Mouse (Mus musculus) erythroid progenitor cell, adult 5-6 weeks (primary cell): Measurements from ENCODE around the gene Tpm3. TPM values are rescaled to one million over a fixed set of nuclear protein-coding genes. Genes with fewer than 3 reads are reported as not detected.

ENCODE experiments used
- ATAC-seq: replicated peaks from 2 replicates; pipeline ENCODE4 v1.8.0; 2016; ENCODE audit warnings: moderate number of reproducible peaks, mild to moderate bottlenecking, moderate TSS enrichment, inconsistent platforms; ENCODE audit not compliant: poor library complexity, low FRiP score, severe bottlenecking
- total RNA-seq, 2 experiments: library from RNA; stranded (forward) in 1 of 2; stranded (reverse) in 1 of 2; fragments of 150-400 nt in 1 of 2; fragments of 186-747, 209-891 nt in 1 of 2; gene quantifications; 2 replicates each; pipeline versions ENCODE4 v1.2.3 to v1.2.4; 2015 to 2017; ENCODE audit warnings: low replicate concordance in 2 of 2

The Tpm3 gene
- total RNA-seq, 2 experiments from 2014 or later = 153 to 196 TPM

- no peak for ATAC-seq
Observed at GRCm38 (mm10) chr3:90133331-90133730, 60.9 kb downstream of the Tpm3 start.

GRCm38 (mm10) chr3:90134483-90134882 is 62.0 kb downstream of the Tpm3 start:
- no peak for ATAC-seq

GRCm38 (mm10) chr3:90134993-90135392 is 62.5 kb downstream of the Tpm3 start:
- no peak for ATAC-seq

GRCm38 (mm10) chr3:90136660-90137059 is 64.2 kb downstream of the Tpm3 start:
- no peak for ATAC-seq

GRCm38 (mm10) chr3:90137606-90138005 is 65.2 kb downstream of the Tpm3 start:
- ATAC-seq = no peak

GRCm38 (mm10) chr3:90139962-90140361 is 67.5 kb downstream of the Tpm3 start:
- no peak for ATAC-seq

- ATAC-seq = no peak
Observed at GRCm38 (mm10) chr3:90145461-90145860, 73.0 kb downstream of the Tpm3 start.

- no peak for ATAC-seq
Observed at GRCm38 (mm10) chr3:90146651-90147050, 74.2 kb downstream of the Tpm3 start.

Other genes starting within 250 kb of the Tpm3 start
- not detected in 2 replicates for gene She, start 241.3 kb upstream of the Tpm3 start, total RNA-seq (2015; ENCODE audit: low replicate concordance)
- gene She, start 241.3 kb upstream of the Tpm3 start, total RNA-seq (2017; ENCODE audit: low replicate concordance) = 0.13 TPM in 1 of 2 replicates, not detected in the other
- 5.8 and 10.5 TPM in 2 replicates for gene Il6ra, start 159.5 kb upstream of the Tpm3 start, total RNA-seq (2015; ENCODE audit: low replicate concordance)
- gene Il6ra, start 159.5 kb upstream of the Tpm3 start, total RNA-seq (2017; ENCODE audit: low replicate concordance) = 0.90 and 2.3 TPM in 2 replicates
- 1.8 TPM in 1 of 2 replicates, not detected in the other for gene Atp8b2, start 109.1 kb upstream of the Tpm3 start, total RNA-seq (2015; ENCODE audit: low replicate concordance)
- 1.2 and 2.1 TPM in 2 replicates for gene Atp8b2, start 109.1 kb upstream of the Tpm3 start, total RNA-seq (2017; ENCODE audit: low replicate concordance)
- gene Hax1, start 73.9 kb upstream of the Tpm3 start, total RNA-seq (2015; ENCODE audit: low replicate concordance) = 55.5 and 71.3 TPM in 2 replicates
- gene Hax1, start 73.9 kb upstream of the Tpm3 start, total RNA-seq (2017; ENCODE audit: low replicate concordance) = 41.2 and 68.0 TPM in 2 replicates
- 26.3 and 51.6 TPM in 2 replicates for gene 4933434E20Rik, start 21.0 kb upstream of the Tpm3 start, total RNA-seq (2015; ENCODE audit: low replicate concordance)
- gene 4933434E20Rik, start 21.0 kb upstream of the Tpm3 start, total RNA-seq (2017; ENCODE audit: low replicate concordance) = 28.5 and 29.4 TPM in 2 replicates
- gene Ubap2l, start 20.0 kb upstream of the Tpm3 start, total RNA-seq (2015; ENCODE audit: low replicate concordance) = 157 and 197 TPM in 2 replicates
- 107 and 126 TPM in 2 replicates for gene Ubap2l, start 20.0 kb upstream of the Tpm3 start, total RNA-seq (2017; ENCODE audit: low replicate concordance)
- not detected in 2 replicates for gene Nup210l, start 31.5 kb downstream of the Tpm3 start, total RNA-seq (2015; ENCODE audit: low replicate concordance)
- not detected in 2 replicates for gene Nup210l, start 31.5 kb downstream of the Tpm3 start, total RNA-seq (2017; ENCODE audit: low replicate concordance)
- 1,008 and 1,082 TPM in 2 replicates for gene Rps27, start 141.0 kb downstream of the Tpm3 start, total RNA-seq (2015; ENCODE audit: low replicate concordance)
- 1,107 and 1,635 TPM in 2 replicates for gene Rps27, start 141.0 kb downstream of the Tpm3 start, total RNA-seq (2017; ENCODE audit: low replicate concordance)
- gene Rab13, start 141.0 kb downstream of the Tpm3 start, total RNA-seq (2015; ENCODE audit: low replicate concordance) = not detected in 2 replicates
- gene Rab13, start 141.0 kb downstream of the Tpm3 start, total RNA-seq (2017; ENCODE audit: low replicate concordance) = 0.39 and 0.53 TPM in 2 replicates
- gene Jtb, start 158.9 kb downstream of the Tpm3 start, total RNA-seq (2015; ENCODE audit: low replicate concordance) = 10.9 and 46.5 TPM in 2 replicates
- 1.9 and 9.1 TPM in 2 replicates for gene Jtb, start 158.9 kb downstream of the Tpm3 start, total RNA-seq (2017; ENCODE audit: low replicate concordance)
- gene Creb3l4, start 170.9 kb downstream of the Tpm3 start, total RNA-seq (2015; ENCODE audit: low replicate concordance) = not detected in 2 replicates
- not detected in 2 replicates for gene Creb3l4, start 170.9 kb downstream of the Tpm3 start, total RNA-seq (2017; ENCODE audit: low replicate concordance)
- 2.1 and 5.0 TPM in 2 replicates for gene Slc39a1, start 175.5 kb downstream of the Tpm3 start, total RNA-seq (2015; ENCODE audit: low replicate concordance)
- gene Slc39a1, start 175.5 kb downstream of the Tpm3 start, total RNA-seq (2017; ENCODE audit: low replicate concordance) = 2.2 and 7.4 TPM in 2 replicates
- 10.8 and 14.3 TPM in 2 replicates for gene Crtc2, start 181.5 kb downstream of the Tpm3 start, total RNA-seq (2015; ENCODE audit: low replicate concordance)
- gene Crtc2, start 181.5 kb downstream of the Tpm3 start, total RNA-seq (2017; ENCODE audit: low replicate concordance) = 5.3 and 16.5 TPM in 2 replicates
- 13.3 and 40.2 TPM in 2 replicates for gene Dennd4b, start 192.5 kb downstream of the Tpm3 start, total RNA-seq (2015; ENCODE audit: low replicate concordance)
- gene Dennd4b, start 192.5 kb downstream of the Tpm3 start, total RNA-seq (2017; ENCODE audit: low replicate concordance) = 3.2 and 13.5 TPM in 2 replicates
- gene Gatad2b, start 220.5 kb downstream of the Tpm3 start, total RNA-seq (2015; ENCODE audit: low replicate concordance) = 55.8 and 59.8 TPM in 2 replicates
- 47.2 and 47.7 TPM in 2 replicates for gene Gatad2b, start 220.5 kb downstream of the Tpm3 start, total RNA-seq (2017; ENCODE audit: low replicate concordance)